Mouse (Mus musculus): ENCODE results near the gene Gm20604.

GRCm38 (mm10) chr12:102705216-102705871 lies 53.1 kb downstream of the Gm20604 start:
- TF ChIP-seq CTCF (IDR thresholded peaks at IDR 0.05) (0 out of 2 replicates have a peak, but pooled peaks have one; percentile 99), POLR2A (IDR thresholded peaks at IDR 0.05; ENCODE audit: insufficient read depth, low read depth, low read length) (no peak)
